19 mouse cellular contexts compared by ENCODE assay signal in the genomic region with DNA sequence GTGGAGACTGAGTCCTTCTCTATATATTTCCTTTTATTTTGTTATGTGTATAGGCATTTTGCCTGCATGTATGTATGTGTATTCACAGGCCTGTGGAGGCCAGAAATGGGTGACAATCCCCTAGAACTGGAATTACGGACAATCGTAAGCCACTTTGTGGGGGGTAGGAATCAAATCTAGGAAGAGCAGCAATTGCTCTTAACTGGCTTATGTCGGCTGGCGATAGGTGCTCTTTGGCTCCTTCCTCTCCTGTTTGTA.
"Had no signal": no experiment of that assay in that cellular context is flagged by ENCODE, and none has a peak within 500 bp of the region (broad histone marks: within the 10 kb centered on the region; RNA-seq: fewer than 3 reads in every experiment).

No protein-coding gene starts in this region.

- H3K27ac ChIP-seq: liver, embryonic 15.5 days; lung, embryonic 15.5 days; macrophage; midbrain, embryonic 12.5 days; midbrain, embryonic 15.5 days; neural tube, embryonic 13.5 days; neural tube, embryonic 15.5 days; stomach, embryonic 15.5 days; stomach, postnatal 0 days had no signal

- H3K9me3 ChIP-seq: liver, embryonic 15.5 days; lung, embryonic 15.5 days; midbrain, embryonic 12.5 days; midbrain, embryonic 15.5 days; neural tube, embryonic 13.5 days; neural tube, embryonic 15.5 days; stomach, embryonic 15.5 days had no signal

- H3K27me3 ChIP-seq: liver, embryonic 15.5 days; lung, embryonic 15.5 days; megakaryocyte, embryonic 14.5 days; midbrain, embryonic 12.5 days; midbrain, embryonic 15.5 days; neural tube, embryonic 13.5 days; neural tube, embryonic 15.5 days; stomach, embryonic 15.5 days had no signal

- H3K36me3 ChIP-seq: liver, embryonic 15.5 days; lung, embryonic 15.5 days; midbrain, embryonic 12.5 days; midbrain, embryonic 15.5 days; neural tube, embryonic 13.5 days; neural tube, embryonic 15.5 days; stomach, embryonic 15.5 days had no signal

- ATAC-seq: liver, postnatal 0 days; lung, postnatal 0 days; midbrain, embryonic 15.5 days had no signal

- H3K4me1 ChIP-seq: liver, embryonic 15.5 days; lung, embryonic 15.5 days; megakaryocyte, embryonic 14.5 days; midbrain, embryonic 12.5 days; midbrain, embryonic 15.5 days; neural tube, embryonic 13.5 days; neural tube, embryonic 15.5 days; stomach, embryonic 15.5 days had no signal

- DNase-seq: liver, postnatal 0 days; lung, adult 2 months; lung, postnatal 14 days; lung, postnatal 36 days; right cerebral cortex, postnatal 14 days; thymus, adult 2 months; thymus, postnatal 25 days; thymus, postnatal 4 days had no signal

- H3K4me3 ChIP-seq: liver, embryonic 15.5 days; lung, embryonic 15.5 days; megakaryocyte, embryonic 14.5 days; midbrain, embryonic 12.5 days; midbrain, embryonic 15.5 days; neural tube, embryonic 13.5 days; neural tube, embryonic 15.5 days; stomach, embryonic 15.5 days had no signal

- H3K4me2 ChIP-seq: liver, embryonic 15.5 days; lung, embryonic 15.5 days; midbrain, embryonic 12.5 days; midbrain, embryonic 15.5 days; neural tube, embryonic 13.5 days; neural tube, embryonic 15.5 days; stomach, embryonic 15.5 days had no signal

- H3K9ac ChIP-seq: liver, embryonic 15.5 days; liver, postnatal 0 days; lung, embryonic 15.5 days; midbrain, embryonic 12.5 days; midbrain, embryonic 15.5 days; neural tube, embryonic 13.5 days; neural tube, embryonic 15.5 days; stomach, embryonic 15.5 days had no signal
